Mouse (Mus musculus) lung, adult 2 months (tissue): ENCODE results near the gene Inmt.

Source experiments
- CTCF ChIP-seq: fragments of 200-500 bp; IDR thresholded peaks from 2 replicates; pipeline ENCODE4 v1.5.1; 2011; ENCODE audit warnings: mild to moderate bottlenecking, low read length, control low read depth; ENCODE audit not compliant: insufficient read depth
- POLR2A ChIP-seq: fragments of 200-500 bp; IDR thresholded peaks from 2 replicates; pipeline ENCODE4 v1.6.1; 2011; ENCODE audit warnings: low read depth, mild to moderate bottlenecking, control low read depth, low read length, borderline replicate concordance; ENCODE audit errors: extremely low read depth

- TF ChIP-seq CTCF (no peak), POLR2A (peak; percentile 72; the same call in 1 of the 2 replicates)
Observed at GRCm38 (mm10) chr6:55174741-55175181, at the start of gene Inmt.
